Mouse (Mus musculus) midbrain, embryonic 15.5 days (tissue): Measurements from ENCODE around the gene Ccnd3. TPM values are rescaled to one million over a fixed set of nuclear protein-coding genes. Genes with fewer than 3 reads are reported as not detected.

Experiments
- ATAC-seq: fragments of 200-750 bp; cut with Nextera tagmentation; replicated peaks from 2 replicates; pipeline ENCODE4 v1.8.0; 2017; ENCODE audit warnings: moderate TSS enrichment
- H3K27ac ChIP-seq: fragments of 300-500 bp; sonication (generic); 2 replicates; pipeline ENCODE4 v1.5.1; 2015; ENCODE audit warnings: mild to moderate bottlenecking, inconsistent platforms
- H3K27me3 ChIP-seq: fragments of 300-500 bp; sonication (generic); replicated peaks from 2 replicates; pipeline ENCODE4 v1.6.1; 2015; ENCODE audit warnings: inconsistent platforms
- H3K36me3 ChIP-seq: fragments of 300-500 bp; sonication (generic); replicated peaks from 2 replicates; pipeline ENCODE4 v1.6.1; 2015; ENCODE audit warnings: inconsistent platforms
- H3K4me1 ChIP-seq: fragments of 300-500 bp; sonication (generic); 2 replicates; pipeline ENCODE4 v1.6.1; 2015; ENCODE audit warnings: inconsistent platforms
- H3K4me2 ChIP-seq: fragments of 300-500 bp; sonication (generic); 2 replicates; pipeline ENCODE4 v1.6.1; 2015; ENCODE audit warnings: inconsistent platforms, mild to moderate bottlenecking, moderate library complexity
- H3K4me3 ChIP-seq: fragments of 300-500 bp; sonication (generic); 2 replicates; pipeline ENCODE4 v1.5.1; 2015; ENCODE audit warnings: mild to moderate bottlenecking, inconsistent platforms
- H3K9ac ChIP-seq: fragments of 300-500 bp; sonication (generic); 2 replicates; pipeline ENCODE4 v1.6.1; 2015; ENCODE audit warnings: mild to moderate bottlenecking, inconsistent platforms
- H3K9me3 ChIP-seq: fragments of 300-500 bp; sonication (generic); 2 replicates; pipeline ENCODE4 v1.6.1; 2016; ENCODE audit warnings: inconsistent platforms
- WGBS: fragments of 180-500 bp; shearing (Covaris S2); methylation state at CpG from one replicate; pipeline ENCODE4 v1.1.7; 2015; ENCODE audit warnings: mixed read lengths; 5-methylcytosine and 5-hydroxymethylcytosine counted together
- polyA plus RNA-seq: library from polyadenylated mRNA; unstranded; fragments of >200 nt; fragmentation: Nextera tagmentation; extraction: Ambion mirVana; gene quantifications from 2 replicates; pipeline ENCODE4 v1.2.1, GENCODE M21; 2015

Ccnd3 gene
- polyA plus RNA-seq, 1 experiment from 2014 or later: 74.0 TPM

DNA sequence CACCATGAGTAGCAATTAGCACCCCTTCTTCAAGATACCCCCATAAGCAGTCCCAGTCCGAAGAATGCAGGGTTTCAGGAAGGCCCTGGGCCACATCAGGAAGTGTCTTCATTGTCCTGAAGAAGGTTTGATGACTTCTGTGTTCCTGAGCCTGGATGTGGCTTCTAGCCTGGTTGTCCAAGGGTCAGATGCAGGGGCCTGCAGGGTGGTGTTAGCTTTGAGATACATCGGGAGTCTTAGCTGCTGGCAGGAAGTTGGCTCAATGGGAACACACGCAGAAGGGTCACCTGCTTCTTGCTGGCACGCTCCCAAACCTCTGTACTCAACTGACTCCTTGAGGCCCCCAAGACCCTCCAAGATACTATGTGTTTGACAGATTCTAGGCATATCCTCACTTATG lies 17.7 kb downstream of the Ccnd3 start:
- H3K4me3 ChIP-seq: no peak overlapping the region
- H3K4me1 ChIP-seq: peaks cover 22% of the 10 kb centered on the region
- no peak overlapping the region for H3K9ac ChIP-seq
- H3K36me3 ChIP-seq: no peaks in the 10 kb centered on the region
- no peaks in the 10 kb centered on the region for H3K9me3 ChIP-seq
- ATAC-seq: no peak
- H3K27me3 ChIP-seq: no peaks in the 10 kb centered on the region
- no peak overlapping the region for H3K4me2 ChIP-seq
- WGBS: 77% methylated on average over 4 of the region's 4 CpGs
- peak overlapping the region; percentile 82 for H3K27ac ChIP-seq

DNA sequence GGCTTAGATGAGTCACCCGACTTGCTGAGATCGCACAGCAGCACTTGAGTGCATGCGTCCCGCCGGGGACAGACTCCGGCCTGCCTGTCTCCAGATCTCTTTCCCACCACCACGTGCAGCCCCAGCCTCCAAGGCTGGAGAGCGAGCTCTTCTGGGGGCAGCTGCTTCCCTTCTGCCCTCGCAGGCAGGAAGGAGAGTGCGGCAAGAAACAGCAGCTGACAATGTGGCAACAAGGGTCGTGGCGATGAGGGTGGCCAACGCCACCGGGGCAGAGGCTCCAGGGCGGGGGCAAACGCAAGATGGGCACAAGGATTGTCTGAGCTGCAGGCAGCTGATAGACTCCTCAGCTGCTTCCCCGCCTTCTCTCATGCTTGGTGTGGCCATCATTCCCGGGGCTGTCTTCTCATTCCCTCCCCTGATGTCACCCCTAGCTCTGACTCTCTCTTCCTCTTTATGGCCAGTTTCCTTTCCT lies 18.4 kb downstream of the Ccnd3 start:
- no peak for ATAC-seq
- no peak overlapping the region for H3K27ac ChIP-seq
- no peak overlapping the region for H3K4me3 ChIP-seq
- H3K4me2 ChIP-seq: no peak overlapping the region
- 65% methylated on average over 18 of the region's 18 CpGs for WGBS
- H3K4me1 ChIP-seq: peaks cover 25% of the 10 kb centered on the region
- H3K27me3 ChIP-seq: no peaks in the 10 kb centered on the region
- H3K9ac ChIP-seq: no peak overlapping the region; the same call in 1 of the 2 replicates
- H3K36me3 ChIP-seq: no peaks in the 10 kb centered on the region
- no peaks in the 10 kb centered on the region for H3K9me3 ChIP-seq

DNA sequence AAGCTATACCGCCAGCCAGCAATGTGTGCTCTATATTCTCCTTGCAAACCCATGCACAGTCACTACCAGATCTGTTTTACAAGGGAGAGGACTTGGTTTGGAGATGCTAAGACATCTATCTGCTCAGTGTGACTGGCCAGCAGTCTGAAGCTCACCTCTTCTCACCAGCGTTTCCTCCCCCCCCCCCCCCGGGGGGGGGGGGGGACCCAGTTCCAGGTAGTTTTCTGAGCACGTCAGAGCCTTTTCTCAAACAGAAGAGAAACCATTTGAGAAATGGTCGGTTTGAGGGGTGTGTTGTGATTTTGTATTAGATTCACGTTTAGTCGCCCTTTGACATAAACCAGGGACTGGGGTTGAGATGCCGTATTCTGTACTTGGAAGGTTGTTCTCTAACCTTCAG lies 19.2 kb downstream of the Ccnd3 start:
- H3K4me2 ChIP-seq: no peak overlapping the region
- ATAC-seq: no peak
- H3K4me1 ChIP-seq: peaks cover 28% of the 10 kb centered on the region
- 68% methylated on average over 8 of the region's 8 CpGs for WGBS
- no peak overlapping the region for H3K9ac ChIP-seq
- H3K9me3 ChIP-seq: no peaks in the 10 kb centered on the region
- H3K36me3 ChIP-seq: no peaks in the 10 kb centered on the region
- H3K27ac ChIP-seq: no peak overlapping the region
- H3K27me3 ChIP-seq: no peaks in the 10 kb centered on the region
- no peak overlapping the region for H3K4me3 ChIP-seq

DNA sequence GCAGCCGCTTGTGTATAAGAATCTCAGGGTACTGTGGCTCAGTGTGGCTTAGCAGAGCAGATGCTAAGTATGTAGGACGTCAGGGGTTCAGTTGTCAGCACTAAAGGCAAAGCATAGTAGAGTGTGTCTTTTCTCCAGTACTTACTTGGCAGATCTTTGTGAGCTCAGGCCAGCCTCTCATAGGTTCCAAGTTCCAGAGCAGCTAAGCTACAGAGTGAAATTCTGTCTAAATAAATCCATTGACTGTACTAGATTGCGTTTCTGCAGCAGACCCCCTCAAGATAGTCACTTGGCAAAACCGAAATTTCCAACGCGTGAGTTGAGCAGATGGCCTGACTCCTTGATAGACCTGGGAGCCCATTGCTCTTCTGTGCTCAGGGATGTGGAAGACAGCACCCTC lies 20.1 kb downstream of the Ccnd3 start:
- ATAC-seq: no peak
- Histone ChIP-seq H3K36me3 (no peaks in the 10 kb centered on the region), H3K4me1 (peaks cover 28% of the 10 kb centered on the region), H3K27me3 (no peaks in the 10 kb centered on the region), H3K27ac (no peak overlapping the region), H3K9me3 (no peaks in the 10 kb centered on the region), H3K9ac (no peak overlapping the region), H3K4me2 (no peak overlapping the region), H3K4me3 (no peak overlapping the region)
- WGBS: 89% methylated on average over 6 of the region's 6 CpGs

DNA sequence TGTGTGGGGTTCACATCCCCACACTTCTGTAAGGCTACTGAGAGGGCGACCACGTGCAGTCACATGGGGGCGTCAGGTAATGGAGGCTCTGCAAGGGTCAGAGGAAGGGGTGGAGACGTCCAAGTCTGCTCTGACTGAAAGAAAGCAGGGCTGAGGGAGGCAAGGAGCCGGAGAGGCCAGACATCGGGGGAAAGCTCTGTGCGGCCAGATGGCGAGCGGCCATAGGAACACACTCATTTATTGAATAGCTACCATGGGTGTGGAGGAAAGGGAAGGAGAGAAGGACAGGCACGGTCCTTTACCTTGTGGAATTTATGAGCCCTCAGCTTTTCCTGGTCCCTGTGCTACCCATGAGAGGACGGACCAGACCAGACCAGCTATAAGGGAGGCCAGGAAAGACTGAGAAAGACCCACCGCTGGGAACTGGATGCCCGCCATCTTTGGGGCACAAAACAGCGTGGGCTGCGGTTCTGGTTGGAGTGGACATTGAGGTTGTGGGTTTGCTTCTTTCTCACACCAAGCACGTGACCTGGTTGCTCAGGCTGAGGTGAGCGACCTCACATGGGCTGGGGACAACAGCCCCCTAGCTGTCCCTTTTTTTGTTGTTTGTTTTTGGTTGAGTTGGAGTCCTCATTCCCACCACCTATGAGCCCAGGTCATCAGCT lies 22.1 kb downstream of the Ccnd3 start:
- no peak overlapping the region for H3K4me2 ChIP-seq
- H3K4me3 ChIP-seq: no peak overlapping the region
- no peak for ATAC-seq
- no peaks in the 10 kb centered on the region for H3K9me3 ChIP-seq
- 89% methylated on average over 17 of the region's 17 CpGs for WGBS
- H3K36me3 ChIP-seq: no peaks in the 10 kb centered on the region
- no peak overlapping the region for H3K9ac ChIP-seq
- no peaks in the 10 kb centered on the region for H3K27me3 ChIP-seq
- peak overlapping the region; percentile 40 for H3K27ac ChIP-seq
- H3K4me1 ChIP-seq: peaks cover 19% of the 10 kb centered on the region

DNA sequence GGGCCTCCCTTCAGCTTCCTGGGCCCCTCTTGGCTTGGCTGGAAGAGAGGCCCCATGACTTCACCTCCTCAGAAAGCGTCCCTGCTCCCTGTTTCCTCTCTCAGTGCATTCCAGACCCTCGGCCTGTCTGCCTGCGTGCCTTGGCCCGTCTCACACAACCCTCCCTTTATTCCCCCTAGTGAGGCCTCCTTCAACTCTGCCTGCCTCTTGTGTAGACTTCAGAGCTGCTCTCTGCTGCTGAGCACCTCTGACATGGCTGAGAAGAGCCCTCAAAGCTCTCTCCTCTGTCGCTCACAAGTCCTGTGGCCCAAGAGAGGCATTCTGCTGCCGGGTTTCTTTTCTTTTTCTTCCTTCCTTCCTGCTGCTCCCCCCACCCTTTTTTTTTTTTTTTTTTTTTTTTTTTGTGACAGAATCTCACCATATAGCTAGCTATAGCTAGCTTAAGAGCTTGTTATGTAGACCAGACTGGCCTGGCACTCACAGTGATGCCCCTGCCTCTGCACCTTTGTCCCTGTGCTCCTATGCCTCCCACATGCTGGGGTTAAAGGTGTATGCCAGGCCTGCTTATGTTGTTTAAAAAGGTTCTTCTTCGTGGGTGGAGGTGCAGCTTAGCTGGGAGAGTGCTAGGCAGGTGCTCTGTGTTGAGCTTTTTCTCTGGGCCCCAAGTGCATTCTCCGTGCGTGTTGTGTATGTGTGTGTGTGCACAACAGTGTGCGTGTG lies 22.9 kb downstream of the Ccnd3 start:
- no peak overlapping the region for H3K4me2 ChIP-seq
- no peaks in the 10 kb centered on the region for H3K9me3 ChIP-seq
- peaks cover 12% of the 10 kb centered on the region; the same call in 1 of the 2 replicates for H3K4me1 ChIP-seq
- peak; percentile 56; the same call in 1 of the 2 replicates for ATAC-seq
- H3K4me3 ChIP-seq: no peak overlapping the region
- 44% methylated on average over 10 of the region's 10 CpGs for WGBS
- peak overlapping the region; percentile 40 for H3K27ac ChIP-seq
- H3K9ac ChIP-seq: no peak overlapping the region
- H3K27me3 ChIP-seq: no peaks in the 10 kb centered on the region
- H3K36me3 ChIP-seq: no peaks in the 10 kb centered on the region

DNA sequence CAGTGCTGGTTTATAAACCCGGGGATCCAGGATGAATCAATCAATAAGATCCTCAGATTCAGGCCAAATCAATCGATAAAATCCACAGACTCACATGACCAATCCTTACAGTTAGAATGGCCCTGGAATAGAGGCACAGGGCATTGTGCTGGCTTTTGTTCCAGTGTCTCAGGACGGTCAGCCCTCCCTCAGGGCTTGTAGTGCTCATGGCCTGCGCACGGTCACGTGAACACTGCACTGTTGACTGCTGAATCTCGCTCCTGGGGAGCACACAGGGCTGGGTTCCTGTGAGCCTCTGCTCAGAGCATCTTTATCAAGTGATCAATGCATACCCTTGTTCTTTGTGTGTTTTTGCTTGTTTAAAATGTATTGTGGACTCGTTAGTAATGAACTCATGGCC lies 24.1 kb downstream of the Ccnd3 start:
- H3K27ac ChIP-seq: no peak overlapping the region
- 54% methylated on average over 8 of the region's 8 CpGs for WGBS
- ATAC-seq: no peak
- no peak overlapping the region for H3K4me3 ChIP-seq
- H3K36me3 ChIP-seq: no peaks in the 10 kb centered on the region
- H3K4me1 ChIP-seq: peaks cover 6% of the 10 kb centered on the region; the same call in 1 of the 2 replicates
- no peaks in the 10 kb centered on the region for H3K27me3 ChIP-seq
- no peak overlapping the region for H3K4me2 ChIP-seq
- no peaks in the 10 kb centered on the region for H3K9me3 ChIP-seq
- H3K9ac ChIP-seq: no peak overlapping the region

DNA sequence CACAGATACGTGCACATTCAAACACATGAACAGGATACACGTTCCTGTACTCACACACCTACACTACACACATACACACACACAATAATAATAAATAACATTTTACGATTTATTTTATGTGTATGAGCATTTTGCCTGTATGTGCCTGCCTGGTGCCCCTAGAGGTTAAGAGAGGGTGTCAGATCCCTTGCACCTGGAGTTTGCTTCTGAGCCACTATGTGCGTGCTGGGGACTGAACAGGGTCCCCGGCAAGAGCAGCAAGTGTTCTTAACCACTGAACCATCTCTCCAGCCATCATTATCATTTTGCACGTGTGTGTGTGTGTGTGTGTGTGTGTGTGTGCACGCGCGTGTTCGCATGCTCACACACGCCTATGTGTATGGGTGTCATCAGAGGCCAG lies 24.7 kb downstream of the Ccnd3 start:
- no peak overlapping the region for H3K4me3 ChIP-seq
- H3K4me2 ChIP-seq: no peak overlapping the region
- peaks cover 6% of the 10 kb centered on the region; the same call in 1 of the 2 replicates for H3K4me1 ChIP-seq
- ATAC-seq: no peak
- no peak overlapping the region for H3K27ac ChIP-seq
- H3K9me3 ChIP-seq: no peaks in the 10 kb centered on the region
- no peak overlapping the region for H3K9ac ChIP-seq
- no peaks in the 10 kb centered on the region for H3K36me3 ChIP-seq
- H3K27me3 ChIP-seq: no peaks in the 10 kb centered on the region
- 90% methylated on average over 11 of the region's 11 CpGs for WGBS

DNA sequence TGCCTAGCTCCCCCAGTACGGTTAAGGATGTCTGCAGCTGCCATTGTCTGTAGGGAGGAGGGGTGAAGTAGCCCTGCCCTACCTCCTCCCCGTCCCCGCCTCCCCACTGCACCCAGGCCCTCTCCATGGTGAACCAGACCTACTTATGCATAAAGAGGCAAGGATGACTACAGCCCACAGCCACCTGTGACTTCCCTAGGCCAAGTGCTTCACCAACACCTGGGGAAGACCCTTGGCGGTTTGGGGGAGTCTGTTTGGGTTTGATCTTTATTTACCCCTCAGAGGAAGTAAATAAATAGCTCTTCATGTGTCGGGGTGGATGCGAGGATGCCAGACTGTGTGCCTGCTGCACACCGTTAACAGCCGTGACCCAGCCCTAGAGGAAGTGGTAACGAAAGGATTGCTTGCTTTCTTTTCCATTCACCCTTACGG lies 26.6 kb downstream of the Ccnd3 start:
- Histone ChIP-seq H3K27ac (no peak overlapping the region), H3K4me3 (no peak overlapping the region), H3K4me2 (no peak overlapping the region), H3K4me1 (peaks cover 6% of the 10 kb centered on the region; the same call in 1 of the 2 replicates), H3K9me3 (no peaks in the 10 kb centered on the region), H3K9ac (no peak overlapping the region), H3K27me3 (no peaks in the 10 kb centered on the region), H3K36me3 (no peaks in the 10 kb centered on the region)
- no peak for ATAC-seq
- WGBS: 59% methylated on average over 10 of the region's 10 CpGs

DNA sequence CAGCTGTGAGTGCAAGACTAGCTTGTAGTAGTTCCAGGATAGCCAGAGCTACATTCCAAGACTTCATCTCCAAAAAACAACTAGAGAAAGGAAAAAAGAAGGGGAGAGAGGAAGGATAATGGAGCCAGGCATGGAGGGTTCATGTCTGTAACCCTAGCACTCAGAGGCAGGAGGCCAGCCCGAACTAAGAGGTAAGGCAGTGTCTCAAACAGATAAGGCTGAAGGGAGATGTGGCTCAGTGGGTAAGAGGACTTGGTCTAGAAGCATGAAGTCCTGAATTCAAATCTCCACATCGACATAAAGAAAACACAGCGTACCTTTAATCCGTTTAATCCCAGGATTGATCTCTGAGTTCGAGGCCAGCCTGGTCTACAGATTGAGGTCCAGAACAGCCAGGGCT lies 27.5 kb downstream of the Ccnd3 start:
- Histone ChIP-seq H3K27me3 (no peaks in the 10 kb centered on the region), H3K27ac (no peak overlapping the region), H3K4me2 (no peak overlapping the region), H3K9me3 (no peaks in the 10 kb centered on the region), H3K9ac (no peak overlapping the region), H3K36me3 (no peaks in the 10 kb centered on the region), H3K4me3 (no peak overlapping the region), H3K4me1 (peaks cover 6% of the 10 kb centered on the region; the same call in 1 of the 2 replicates)
- 90% methylated on average over 5 of the region's 5 CpGs for WGBS
- no peak for ATAC-seq

DNA sequence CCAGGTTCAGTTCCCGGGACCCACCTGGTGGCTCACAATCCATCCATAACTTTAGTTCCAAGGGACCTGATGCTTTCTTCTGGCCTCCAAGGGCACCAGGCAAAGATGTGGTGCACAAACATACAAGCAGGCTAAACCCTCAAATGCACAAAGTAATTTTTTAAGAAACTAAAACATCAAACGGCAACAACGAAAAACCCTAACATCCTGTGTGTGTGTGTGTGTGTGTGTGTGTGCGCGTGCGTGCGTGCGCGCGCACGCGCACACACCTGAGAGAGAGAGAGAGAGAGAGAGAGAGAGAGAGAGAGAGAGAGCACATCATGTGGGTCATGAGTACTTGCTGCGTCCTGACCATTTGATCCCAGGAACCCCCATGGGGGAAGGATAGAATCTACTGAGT lies 28.8 kb downstream of the Ccnd3 start:
- H3K4me2 ChIP-seq: no peak overlapping the region
- H3K27ac ChIP-seq: no peak overlapping the region
- no peaks in the 10 kb centered on the region for H3K9me3 ChIP-seq
- H3K27me3 ChIP-seq: no peaks in the 10 kb centered on the region
- no peak for ATAC-seq
- H3K36me3 ChIP-seq: no peaks in the 10 kb centered on the region
- peaks cover 3% of the 10 kb centered on the region; the same call in 1 of the 2 replicates for H3K4me1 ChIP-seq
- H3K9ac ChIP-seq: no peak overlapping the region
- 95% methylated on average over 13 of the region's 13 CpGs for WGBS
- H3K4me3 ChIP-seq: no peak overlapping the region

DNA sequence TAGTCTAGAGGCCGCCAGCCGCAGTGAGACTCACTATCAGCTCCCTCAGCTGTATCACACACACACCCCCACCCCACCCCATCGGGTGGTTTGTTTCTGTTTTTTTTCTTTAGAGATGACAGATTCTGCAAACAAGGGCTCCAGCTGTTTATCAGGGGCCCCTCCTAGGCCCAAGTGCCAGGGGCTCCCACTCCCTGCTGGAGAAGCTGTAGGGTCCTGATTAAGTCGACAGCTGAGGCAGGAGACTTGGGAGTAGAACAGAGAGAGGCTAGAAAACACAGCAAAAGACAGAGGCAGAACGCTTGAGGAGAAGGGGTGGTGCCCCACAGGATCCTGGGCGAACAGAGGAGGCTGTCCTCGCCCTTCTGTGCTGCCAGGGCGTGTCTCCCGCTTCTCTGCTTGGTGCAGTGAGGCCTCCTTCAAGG lies 31.0 kb downstream of the Ccnd3 start:
- Histone ChIP-seq H3K27ac (no peak overlapping the region), H3K27me3 (no peaks in the 10 kb centered on the region), H3K4me2 (no peak overlapping the region), H3K4me3 (no peak overlapping the region), H3K9me3 (no peaks in the 10 kb centered on the region), H3K4me1 (no peaks in the 10 kb centered on the region), H3K9ac (no peak overlapping the region), H3K36me3 (no peaks in the 10 kb centered on the region)
- 64% methylated on average over 9 of the region's 9 CpGs for WGBS
- ATAC-seq: no peak

DNA sequence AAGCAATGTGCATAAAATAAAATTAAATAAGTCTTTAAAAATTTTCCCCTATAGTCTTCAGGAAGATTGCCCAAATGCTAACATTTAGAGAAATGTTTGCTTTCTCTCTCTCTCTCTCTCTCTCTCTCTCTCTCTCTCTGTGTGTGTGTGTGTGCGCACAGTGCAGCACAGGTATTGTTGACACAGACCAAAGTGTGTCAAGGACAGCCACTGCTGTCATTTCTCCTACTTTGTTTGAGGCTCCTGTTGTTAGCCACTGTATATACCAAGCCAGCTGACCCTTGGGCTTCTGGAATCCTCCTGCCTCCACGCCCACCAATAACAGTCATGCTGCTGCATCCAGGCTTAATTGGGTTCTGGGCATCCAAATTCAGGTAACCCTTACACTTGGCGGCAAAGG lies 33.2 kb downstream of the Ccnd3 start:
- Histone ChIP-seq H3K4me3 (no peak overlapping the region), H3K9me3 (no peaks in the 10 kb centered on the region), H3K4me1 (no peaks in the 10 kb centered on the region), H3K36me3 (no peaks in the 10 kb centered on the region), H3K27me3 (no peaks in the 10 kb centered on the region), H3K4me2 (no peak overlapping the region), H3K9ac (no peak overlapping the region), H3K27ac (no peak overlapping the region)
- ATAC-seq: no peak
- WGBS: 83% methylated on average over 3 of the region's 3 CpGs
